ENCODE assay signal across 14 mouse cellular contexts in the genomic region with DNA sequence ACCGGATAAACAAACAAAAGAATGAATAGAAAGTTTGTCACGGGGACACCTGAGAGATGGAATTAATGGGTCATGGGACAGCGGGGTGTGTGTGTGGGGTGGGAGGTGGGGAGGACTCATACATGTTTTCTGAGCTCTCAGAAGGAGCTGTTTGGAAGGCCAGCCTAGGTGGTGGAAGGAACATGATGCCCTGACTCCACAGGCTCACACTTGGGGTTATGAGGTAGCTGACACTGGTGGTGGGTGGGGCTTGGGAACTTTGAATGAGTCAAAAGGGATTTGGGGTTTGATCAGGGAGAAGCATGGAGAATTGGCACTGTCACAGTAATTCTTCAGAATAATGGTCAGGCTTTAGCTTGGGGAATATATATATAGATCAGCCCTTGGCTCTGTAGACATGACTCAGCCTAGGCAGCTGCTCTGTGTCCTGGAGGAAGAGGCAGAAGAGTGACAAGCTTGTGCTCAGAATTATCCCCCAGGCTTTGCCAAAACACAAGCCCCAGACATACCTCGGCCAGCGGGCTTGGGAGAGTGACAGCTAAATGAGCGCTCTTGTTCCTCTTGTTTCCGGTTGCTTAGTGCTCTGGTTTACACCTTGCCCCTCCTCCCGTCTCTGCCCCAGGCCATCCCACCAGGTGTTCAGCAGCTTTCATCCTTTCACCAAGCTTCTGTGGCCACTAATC.
DNase-seq lines count a peak whose midpoint lies in the region; ATAC-seq and TF ChIP-seq lines count a peak whose summit lies in the region.
"Had no signal": no experiment of that assay in that cellular context is flagged by ENCODE, and none has a peak within 500 bp of the region (broad histone marks: within the 10 kb centered on the region; RNA-seq: fewer than 3 reads in every experiment).

No protein-coding gene starts in this region.

- no peak for TF ChIP-seq POLR2A in myocyte (IDR thresholded peaks at IDR 0.05; ENCODE audit: insufficient read length, low read depth)
- no peak for TF ChIP-seq POLR2A in cerebellum, adult 2 months (IDR thresholded peaks at IDR 0.05; ENCODE audit: borderline replicate concordance, insufficient read depth, low read length)

- no peaks in the 10 kb centered on the region for H3K27me3 ChIP-seq in neural tube, embryonic 13.5 days
- H3K27me3 ChIP-seq in embryonic facial prominence, embryonic 13.5 days: no peaks in the 10 kb centered on the region
- H3K27me3 ChIP-seq in myocyte (ENCODE audit: control insufficient read depth, insufficient read depth, insufficient read length): no peaks in the 10 kb centered on the region
- no peaks in the 10 kb centered on the region for H3K27me3 ChIP-seq in kidney, embryonic 14.5 days (ENCODE audit: control insufficient read depth, insufficient read depth, low read length)
- no peaks in the 10 kb centered on the region for H3K27me3 ChIP-seq in cerebellum, adult 2 months (ENCODE audit: control insufficient read depth, insufficient read depth, low read length)

- no peak overlapping the region for H3K27ac ChIP-seq in neural tube, embryonic 13.5 days (replicated peaks)
- H3K27ac ChIP-seq in embryonic facial prominence, embryonic 13.5 days: no peak overlapping the region
- no peak overlapping the region for H3K27ac ChIP-seq in kidney, embryonic 14.5 days (ENCODE audit: low read depth, low read length)
- no peak overlapping the region for H3K27ac ChIP-seq in cerebellum, adult 2 months (ENCODE audit: insufficient read depth, low read length)
- H3K27ac ChIP-seq: kidney, postnatal 0 days; liver, embryonic 14.5 days had no signal

- H3K9ac ChIP-seq in neural tube, embryonic 13.5 days: no peak overlapping the region
- no peak overlapping the region for H3K9ac ChIP-seq in embryonic facial prominence, embryonic 13.5 days
- H3K9ac ChIP-seq in kidney, embryonic 14.5 days (ENCODE audit: low read depth, low read length): no peak overlapping the region
- H3K9ac ChIP-seq: liver, embryonic 14.5 days had no signal

- no peak overlapping the region for H3ac ChIP-seq in myocyte (ENCODE audit: control insufficient read depth, insufficient read length)

- H3K36me3 ChIP-seq in neural tube, embryonic 13.5 days: no peaks in the 10 kb centered on the region
- H3K36me3 ChIP-seq in embryonic facial prominence, embryonic 13.5 days: no peaks in the 10 kb centered on the region
- no peaks in the 10 kb centered on the region for H3K36me3 ChIP-seq in myocyte (ENCODE audit: control insufficient read depth, insufficient read depth)
- H3K36me3 ChIP-seq in kidney, embryonic 14.5 days (ENCODE audit: control insufficient read depth, insufficient read depth, low read length): no peaks in the 10 kb centered on the region

- no peak for DNase-seq in neural tube, embryonic 10.5 days (ENCODE audit: extremely low spot score, low spot score)
- peak; percentile 68 for DNase-seq in ZHBTc4 (ENCODE audit: low read depth, low spot score)
- no peak for DNase-seq in cerebellum, adult 2 months
- DNase-seq: adrenal gland, postnatal 36 days; heart, adult 18-20 months; lung, postnatal 10 days; right cerebral cortex, postnatal 25 days had no signal

- H3K4me1 ChIP-seq in neural tube, embryonic 13.5 days (replicated peaks): peaks cover 18% of the 10 kb centered on the region
- H3K4me1 ChIP-seq in embryonic facial prominence, embryonic 13.5 days: peaks cover 10% of the 10 kb centered on the region
- peaks cover 10% of the 10 kb centered on the region for H3K4me1 ChIP-seq in kidney, embryonic 14.5 days (ENCODE audit: control insufficient read depth, insufficient read depth, low read length)
- H3K4me1 ChIP-seq in cerebellum, adult 2 months (ENCODE audit: control insufficient read depth, insufficient read depth, low read length): peaks cover 7% of the 10 kb centered on the region

- H3K79me2 ChIP-seq in myocyte (ENCODE audit: control insufficient read depth, insufficient read depth): no peaks in the 10 kb centered on the region

- H3K9me3 ChIP-seq in neural tube, embryonic 13.5 days: no peaks in the 10 kb centered on the region
- H3K9me3 ChIP-seq in embryonic facial prominence, embryonic 13.5 days: no peaks in the 10 kb centered on the region
- H3K9me3 ChIP-seq in kidney, embryonic 14.5 days (ENCODE audit: control insufficient read depth, low read length): no peaks in the 10 kb centered on the region

- no peak overlapping the region for H3K4me3 ChIP-seq in neural tube, embryonic 13.5 days
- no peak overlapping the region for H3K4me3 ChIP-seq in embryonic facial prominence, embryonic 13.5 days
- H3K4me3 ChIP-seq in myocyte: no peak overlapping the region
- H3K4me3 ChIP-seq in kidney, embryonic 14.5 days (ENCODE audit: low read length): no peak overlapping the region
- H3K4me3 ChIP-seq in cerebellum, adult 2 months (replicated peaks; ENCODE audit: insufficient read depth, low read depth, low read length): no peak overlapping the region

- no peak for TF ChIP-seq CTCF in cerebellum, adult 2 months (IDR thresholded peaks at IDR 0.05; ENCODE audit: borderline replicate concordance, insufficient read depth, low read depth, low read length)

- WGBS in neural tube, embryonic 13.5 days: 20% methylated on average over 8 of the region's 8 CpGs
- 26% methylated on average over 8 of the region's 8 CpGs for WGBS in embryonic facial prominence, embryonic 13.5 days
- 20% methylated on average over 8 of the region's 8 CpGs for WGBS in kidney, embryonic 14.5 days
- WGBS in cerebellum, adult 2 months: 41% methylated on average over 8 of the region's 8 CpGs

- no peak overlapping the region for H3K4me2 ChIP-seq in neural tube, embryonic 13.5 days
- H3K4me2 ChIP-seq in embryonic facial prominence, embryonic 13.5 days: no peak overlapping the region
- H3K4me2 ChIP-seq in myocyte (ENCODE audit: low read depth): peak overlapping the region; percentile 65
- H3K4me2 ChIP-seq in kidney, embryonic 14.5 days (replicated peaks; ENCODE audit: low read depth, low read length): no peak overlapping the region

- ATAC-seq in neural tube, embryonic 13.5 days (ENCODE audit: low read depth): peak; percentile 61; the same call in 1 of the 2 replicates
- ATAC-seq in embryonic facial prominence, embryonic 13.5 days (ENCODE audit: insufficient number of reproducible peaks, insufficient read depth, low FRiP score, low TSS enrichment, low read depth): peak; percentile 52; the same call in 1 of the 2 replicates
- ATAC-seq in kidney, embryonic 14.5 days (ENCODE audit: low FRiP score, low TSS enrichment): no peak
- ATAC-seq: inflammation-experienced regulatory T-cells, adult 6 months had no signal

TF ChIP-seq in myocyte, 11 proteins besides CTCF, POLR2A, EP300 and RAD21:
- TF ChIP-seq MYOD1 (IDR thresholded peaks at IDR 0.05; ENCODE audit: control insufficient read depth in 1 of 3, insufficient read length in 2 of 3, low read depth in 2 of 3): peak; percentile 27 to 59 (median 54)
- no peak for TF ChIP-seq REST (IDR thresholded peaks at IDR 0.05; ENCODE audit: insufficient read depth, insufficient read length)
- TF ChIP-seq TCF12 (IDR thresholded peaks at IDR 0.05; ENCODE audit: insufficient read depth, poor library complexity, severe bottlenecking): peak; percentile 7
- no peak for TF ChIP-seq E2F4 (IDR thresholded peaks at IDR 0.05; ENCODE audit: insufficient read depth)
- TF ChIP-seq MYOG (IDR thresholded peaks at IDR 0.05; ENCODE audit: control insufficient read depth in 1 of 3, insufficient read depth in 1 of 3, insufficient read length in 2 of 3, low read depth in 2 of 3): peak in 2 of 3 experiments; percentile 53 to 77
- TF ChIP-seq SRF (IDR thresholded peaks at IDR 0.05; ENCODE audit: control insufficient read depth, insufficient read length, low read depth): no peak
TF ChIP-seq in myocyte: peak in this region for 3.
